Mouse (Mus musculus): Measurements from ENCODE around the gene Ubc. TPM values are rescaled to one million over a fixed set of nuclear protein-coding genes. Genes with fewer than 3 reads are reported as not detected.
A peak's percentile ranks its signal among the peaks of the same experiment; 100 is the strongest.
"Not testable (repeated sequence)": the region's sequence is repeated elsewhere in the genome, so short reads cannot be mapped to it uniquely, and the experiment has no call there.

Gene Ubc
- total RNA-seq (2022): 100 to 1,000 TPM; 799 to 904 (median 900) TPM

- peak; percentile 82 to 83 for DNase-seq (ENCODE audit: low spot score in 2 of 2)
Measured at GRCm38 (mm10) chr5:125389579-125390441, at the start of gene Ubc. Ubc (minus strand) TSS chr5:125390202.

GRCm38 (mm10) chr5:125434347-125434746 is 44.3 kb upstream of the Ubc start:
- DNase-seq (ENCODE audit: low spot score in 2 of 2): not testable (repeated sequence)

GRCm38 (mm10) chr5:125433793-125434337 is 43.9 kb upstream of the Ubc start, which contains the start of gene Dhx37:
Dhx37 (minus strand) TSS chr5:125434121.
- DNase-seq (ENCODE audit: low spot score in 2 of 2): peak; percentile 78 to 92

- not testable (repeated sequence) for DNase-seq (ENCODE audit: low spot score in 2 of 2)
Measured at GRCm38 (mm10) chr5:125432324-125432723, 42.3 kb upstream of the Ubc start.

- no peak for DNase-seq (ENCODE audit: low spot score in 2 of 2)
Measured at GRCm38 (mm10) chr5:125426343-125426742, 36.3 kb upstream of the Ubc start.

GRCm38 (mm10) chr5:125425698-125426276 is 35.8 kb upstream of the Ubc start:
- DNase-seq (ENCODE audit: low spot score in 2 of 2): no peak

- DNase-seq (ENCODE audit: low spot score in 2 of 2): no peak
Measured at GRCm38 (mm10) chr5:125419124-125419523, 29.1 kb upstream of the Ubc start.

GRCm38 (mm10) chr5:125418636-125419035 is 28.6 kb upstream of the Ubc start:
- no peak for DNase-seq (ENCODE audit: low spot score in 2 of 2)

- no peak for DNase-seq (ENCODE audit: low spot score in 2 of 2)
Measured at GRCm38 (mm10) chr5:125416183-125416582, 26.2 kb upstream of the Ubc start.

GRCm38 (mm10) chr5:125413763-125414162 is 23.8 kb upstream of the Ubc start:
- no peak for DNase-seq (ENCODE audit: low spot score in 2 of 2)

- DNase-seq (ENCODE audit: low spot score in 2 of 2): not testable (repeated sequence)
Measured at GRCm38 (mm10) chr5:125412536-125412935, 22.5 kb upstream of the Ubc start.

GRCm38 (mm10) chr5:125411972-125412530 is 22.0 kb upstream of the Ubc start:
- DNase-seq (ENCODE audit: low spot score in 2 of 2): no peak

- DNase-seq (ENCODE audit: low spot score in 2 of 2): no peak
Measured at GRCm38 (mm10) chr5:125409348-125410090, 19.5 kb upstream of the Ubc start.

GRCm38 (mm10) chr5:125408842-125409241 is 18.8 kb upstream of the Ubc start:
- DNase-seq (ENCODE audit: low spot score in 2 of 2): peak; percentile 63 to 96

- DNase-seq (ENCODE audit: low spot score in 2 of 2): no peak
Measured at GRCm38 (mm10) chr5:125407910-125408575, 18.0 kb upstream of the Ubc start.

GRCm38 (mm10) chr5:125407020-125407830 is 17.2 kb upstream of the Ubc start:
- DNase-seq (ENCODE audit: low spot score in 2 of 2): no peak

- peak; percentile 51 to 76 for DNase-seq (ENCODE audit: low spot score in 2 of 2)
Measured at GRCm38 (mm10) chr5:125406322-125407016, 16.5 kb upstream of the Ubc start.

- DNase-seq (ENCODE audit: low spot score in 2 of 2): peak; percentile 73 to 98
Measured at GRCm38 (mm10) chr5:125405546-125406248, 15.7 kb upstream of the Ubc start.
